Mouse (Mus musculus) stomach, postnatal 0 days (tissue): ENCODE measurements around the gene Dock2.

Experiments
- CTCF ChIP-seq: IDR thresholded peaks from 2 replicates; pipeline ENCODE4 v1.5.1; 2016; ENCODE audit warnings: antibody characterized with exemption, low read depth, mild to moderate bottlenecking, moderate library complexity
- EP300 ChIP-seq: optimal IDR thresholded peaks from 2 replicates; pipeline ENCODE3; 2016; ENCODE audit warnings: antibody characterized with exemption

DNA sequence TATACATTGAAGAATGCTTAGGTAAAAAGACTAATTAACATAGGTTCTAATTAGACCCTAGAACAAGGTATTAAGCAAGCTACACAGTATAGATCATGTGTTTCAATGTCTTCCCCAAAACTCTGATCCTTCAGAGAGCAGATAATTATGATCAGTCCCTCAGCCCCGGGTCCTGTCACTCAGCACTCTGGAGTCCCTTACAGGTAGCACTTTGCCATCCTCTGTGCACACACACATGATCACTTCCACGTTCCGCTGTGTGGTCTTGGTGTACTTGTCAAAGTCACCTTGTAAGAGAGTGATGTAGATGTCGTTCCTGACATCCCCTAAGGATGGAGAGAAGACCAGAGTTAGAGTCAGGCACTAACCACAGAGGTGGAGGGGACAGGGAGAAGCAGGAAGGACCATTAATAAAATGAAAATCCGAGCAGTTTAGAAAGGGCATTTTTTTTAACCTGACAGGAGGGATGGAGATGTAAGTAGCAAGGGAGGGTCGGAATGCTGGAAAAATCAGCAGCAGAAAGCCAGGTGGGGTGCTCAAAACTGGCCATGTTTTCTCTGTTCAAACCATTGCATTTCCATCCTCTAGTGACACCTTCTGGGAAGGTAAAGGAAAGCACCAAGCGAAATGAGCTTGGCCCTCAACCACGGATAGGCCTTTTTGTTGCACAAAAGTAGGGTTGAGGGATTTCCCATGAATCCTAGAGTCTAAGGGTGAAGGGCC, 79.1 kb downstream of the Dock2 start:
- TF ChIP-seq CTCF = peak; percentile 32
- no peak for TF ChIP-seq EP300
